Mouse (Mus musculus): ENCODE data around the gene Snx13. TPM values are rescaled to one million over a fixed set of nuclear protein-coding genes. Genes with fewer than 3 reads are reported as not detected.

Snx13 gene
- polyA plus RNA-seq, 1 experiment from 2014 or later = 21.7 TPM

GRCm38 (mm10) chr12:35161690-35162089 is 114.7 kb downstream of the Snx13 start:
- Histone ChIP-seq H3K4me2 (no peak overlapping the region), H3K9ac (ENCODE audit: low read length) (no peak overlapping the region), H3K4me1 (ENCODE audit: control insufficient read depth, insufficient read depth, low read length) (no peaks in the 10 kb centered on the region), H3K9me3 (ENCODE audit: control insufficient read depth, low read length) (no peaks in the 10 kb centered on the region), H3K27me3 (ENCODE audit: control insufficient read depth, insufficient read depth, low read length) (no peaks in the 10 kb centered on the region), H3K36me3 (ENCODE audit: control insufficient read depth, insufficient read depth, low read length) (no peaks in the 10 kb centered on the region), H3K27ac (ENCODE audit: low read depth, low read length) (no peak overlapping the region), H3K4me3 (ENCODE audit: low read depth, low read length) (no peak overlapping the region)
- ATAC-seq (ENCODE audit: low FRiP score) (no peak), DNase-seq (ENCODE audit: low spot score, missing footprints) (peak; percentile 17)
- 78% methylated on average over 4 of the region's 4 CpGs for WGBS

- Histone ChIP-seq H3K4me1 (ENCODE audit: control insufficient read depth, insufficient read depth, low read length) (no peaks in the 10 kb centered on the region), H3K27ac (ENCODE audit: low read depth, low read length) (no peak overlapping the region), H3K4me2 (no peak overlapping the region), H3K9me3 (ENCODE audit: control insufficient read depth, low read length) (no peaks in the 10 kb centered on the region), H3K27me3 (ENCODE audit: control insufficient read depth, insufficient read depth, low read length) (no peaks in the 10 kb centered on the region), H3K36me3 (ENCODE audit: control insufficient read depth, insufficient read depth, low read length) (no peaks in the 10 kb centered on the region), H3K4me3 (ENCODE audit: low read depth, low read length) (no peak overlapping the region), H3K9ac (ENCODE audit: low read length) (no peak overlapping the region)
- 45% methylated on average over 4 of the region's 4 CpGs for WGBS
- ATAC-seq (ENCODE audit: low FRiP score) (no peak), DNase-seq (ENCODE audit: low spot score, missing footprints) (no peak)
These were observed 123.3 kb downstream of the Snx13 start for GRCm38 (mm10) chr12:35170275-35170674.

- peak; percentile 16; the same call in 1 of the 2 replicates for ATAC-seq (ENCODE audit: low FRiP score)
These were observed 129.0 kb downstream of the Snx13 start for GRCm38 (mm10) chr12:35175938-35176337.

GRCm38 (mm10) chr12:35176628-35177027 is 129.6 kb downstream of the Snx13 start:
- Histone ChIP-seq H3K27me3 (ENCODE audit: control insufficient read depth, insufficient read depth, low read length) (no peaks in the 10 kb centered on the region), H3K4me3 (ENCODE audit: low read depth, low read length) (no peak overlapping the region), H3K9me3 (ENCODE audit: control insufficient read depth, low read length) (no peaks in the 10 kb centered on the region), H3K4me1 (ENCODE audit: control insufficient read depth, insufficient read depth, low read length) (no peaks in the 10 kb centered on the region), H3K36me3 (ENCODE audit: control insufficient read depth, insufficient read depth, low read length) (no peaks in the 10 kb centered on the region), H3K4me2 (no peak overlapping the region), H3K27ac (ENCODE audit: low read depth, low read length) (no peak overlapping the region), H3K9ac (ENCODE audit: low read length) (no peak overlapping the region)
- ATAC-seq (ENCODE audit: low FRiP score) (no peak), DNase-seq (ENCODE audit: low spot score, missing footprints) (peak; percentile 56)
- WGBS = 84% methylated on average over 3 of the region's 3 CpGs

More at GRCm38 (mm10) chr12:35175938-35176337, 129.0 kb downstream of the Snx13 start:
- Histone ChIP-seq H3K4me1 (ENCODE audit: control insufficient read depth, insufficient read depth, low read length) (no peaks in the 10 kb centered on the region), H3K27me3 (ENCODE audit: control insufficient read depth, insufficient read depth, low read length) (no peaks in the 10 kb centered on the region), H3K9ac (ENCODE audit: low read length) (no peak overlapping the region), H3K4me2 (no peak overlapping the region), H3K27ac (ENCODE audit: low read depth, low read length) (no peak overlapping the region), H3K36me3 (ENCODE audit: control insufficient read depth, insufficient read depth, low read length) (no peaks in the 10 kb centered on the region), H3K4me3 (ENCODE audit: low read depth, low read length) (no peak overlapping the region), H3K9me3 (ENCODE audit: control insufficient read depth, low read length) (no peaks in the 10 kb centered on the region)
- WGBS = 43% methylated on average over 8 of the region's 8 CpGs
- no peak for DNase-seq (ENCODE audit: low spot score, missing footprints)

DNA sequence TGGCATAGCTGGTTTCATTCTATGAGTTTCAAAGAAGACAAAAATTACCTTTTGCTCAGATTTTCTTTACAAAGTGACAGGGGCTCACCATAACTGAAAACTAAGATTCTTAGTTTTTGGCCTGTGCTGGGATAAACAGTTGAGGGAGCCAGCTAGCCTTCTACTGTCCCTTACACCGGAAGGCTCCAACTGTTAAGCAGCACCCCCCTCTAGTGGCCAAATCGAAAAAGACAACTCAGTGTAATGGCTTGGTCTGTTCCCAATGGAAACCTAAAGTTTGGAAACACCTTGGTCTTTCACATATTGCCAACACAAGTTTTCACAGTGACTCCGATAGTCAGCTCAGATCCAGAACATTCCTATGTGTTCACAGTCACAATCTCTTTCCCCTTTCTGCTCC is 135.7 kb downstream of the Snx13 start:
- no peak overlapping the region for H3K9ac ChIP-seq (ENCODE audit: low read length)
- no peaks in the 10 kb centered on the region for H3K9me3 ChIP-seq (ENCODE audit: control insufficient read depth, low read length)
- no peaks in the 10 kb centered on the region for H3K36me3 ChIP-seq (ENCODE audit: control insufficient read depth, insufficient read depth, low read length)
- WGBS = 13% methylated on average over 3 of the region's 3 CpGs
- no peak overlapping the region for H3K4me2 ChIP-seq
- H3K4me3 ChIP-seq (ENCODE audit: low read depth, low read length) = no peak overlapping the region
- peak; percentile 100 for DNase-seq (ENCODE audit: low spot score, missing footprints)
- H3K4me1 ChIP-seq (ENCODE audit: control insufficient read depth, insufficient read depth, low read length) = no peaks in the 10 kb centered on the region
- H3K27ac ChIP-seq (ENCODE audit: low read depth, low read length) = no peak overlapping the region
- H3K27me3 ChIP-seq (ENCODE audit: control insufficient read depth, insufficient read depth, low read length) = no peaks in the 10 kb centered on the region
- ATAC-seq (ENCODE audit: low FRiP score) = peak; percentile 87

DNA sequence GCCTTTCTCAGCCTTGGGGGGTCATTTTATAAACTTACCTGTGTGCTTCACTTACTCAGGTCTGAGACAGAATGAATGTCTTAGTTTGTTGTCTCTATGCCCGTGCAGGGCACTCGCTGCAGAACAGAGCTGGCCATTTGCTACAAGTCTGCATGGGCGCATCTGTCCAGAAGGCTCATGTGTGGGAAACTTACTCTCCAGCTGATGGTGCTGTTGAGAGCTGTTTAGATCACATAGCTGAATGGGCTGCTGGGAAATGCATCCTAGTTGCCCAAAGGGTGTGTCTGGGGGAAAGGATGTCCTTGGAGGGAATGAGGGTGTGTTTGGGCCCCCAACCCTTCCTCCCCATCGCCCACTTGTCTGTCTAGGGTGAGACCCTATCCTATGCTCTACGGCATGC is 137.3 kb downstream of the Snx13 start:
- Histone ChIP-seq H3K9me3 (ENCODE audit: control insufficient read depth, low read length) (no peaks in the 10 kb centered on the region), H3K4me3 (ENCODE audit: low read depth, low read length) (no peak overlapping the region), H3K4me1 (ENCODE audit: control insufficient read depth, insufficient read depth, low read length) (no peaks in the 10 kb centered on the region), H3K9ac (ENCODE audit: low read length) (no peak overlapping the region), H3K27ac (ENCODE audit: low read depth, low read length) (no peak overlapping the region), H3K4me2 (no peak overlapping the region), H3K36me3 (ENCODE audit: control insufficient read depth, insufficient read depth, low read length) (no peaks in the 10 kb centered on the region), H3K27me3 (ENCODE audit: control insufficient read depth, insufficient read depth, low read length) (no peaks in the 10 kb centered on the region)
- no peak for ATAC-seq (ENCODE audit: low FRiP score)
- 85% methylated on average over 5 of the region's 5 CpGs for WGBS
- no peak for DNase-seq (ENCODE audit: low spot score, missing footprints)

GRCm38 (mm10) chr12:35191698-35192425 is 144.9 kb downstream of the Snx13 start:
- DNase-seq (ENCODE audit: low spot score, missing footprints) = peak; percentile 95
- 57% methylated on average over 17 of the region's 17 CpGs for WGBS
- Histone ChIP-seq H3K4me3 (ENCODE audit: low read depth, low read length) (no peak overlapping the region), H3K27me3 (ENCODE audit: control insufficient read depth, insufficient read depth, low read length) (no peaks in the 10 kb centered on the region), H3K36me3 (ENCODE audit: control insufficient read depth, insufficient read depth, low read length) (no peaks in the 10 kb centered on the region), H3K9me3 (ENCODE audit: control insufficient read depth, low read length) (no peaks in the 10 kb centered on the region), H3K9ac (ENCODE audit: low read length) (0 out of 2 replicates have a peak overlapping the region, but pooled peaks have one; percentile 24), H3K27ac (ENCODE audit: low read depth, low read length) (no peak overlapping the region), H3K4me1 (ENCODE audit: control insufficient read depth, insufficient read depth, low read length) (no peaks in the 10 kb centered on the region), H3K4me2 (peak overlapping the region; percentile 34; the same call in 1 of the 2 replicates)
- peak; percentile 71 for ATAC-seq (ENCODE audit: low FRiP score)

DNA sequence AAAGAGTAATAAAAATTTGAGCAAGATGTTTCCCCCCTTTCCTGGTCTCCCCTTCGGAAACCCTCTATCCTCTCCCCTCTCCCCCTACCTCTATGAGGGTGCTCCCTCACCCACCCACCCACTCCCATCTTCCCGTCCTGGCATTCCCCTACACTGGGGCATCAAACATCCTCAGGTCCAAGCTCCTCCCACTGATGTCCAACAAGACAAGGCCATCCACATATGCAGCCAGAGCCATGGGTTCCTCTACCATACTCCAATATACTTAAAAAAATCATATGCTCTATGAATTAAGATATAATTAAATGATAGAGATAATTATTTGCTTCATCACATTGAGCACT is 145.4 kb downstream of the Snx13 start:
- ATAC-seq (ENCODE audit: low FRiP score) (peak; percentile 79), DNase-seq (ENCODE audit: low spot score, missing footprints) (no peak)
- Histone ChIP-seq H3K4me3 (ENCODE audit: low read depth, low read length) (no peak overlapping the region), H3K4me1 (ENCODE audit: control insufficient read depth, insufficient read depth, low read length) (no peaks in the 10 kb centered on the region), H3K36me3 (ENCODE audit: control insufficient read depth, insufficient read depth, low read length) (no peaks in the 10 kb centered on the region), H3K4me2 (peak overlapping the region; percentile 34; the same call in 1 of the 2 replicates), H3K9me3 (ENCODE audit: control insufficient read depth, low read length) (no peaks in the 10 kb centered on the region), H3K9ac (ENCODE audit: low read length) (0 out of 2 replicates have a peak overlapping the region, but pooled peaks have one; percentile 24), H3K27me3 (ENCODE audit: control insufficient read depth, insufficient read depth, low read length) (no peaks in the 10 kb centered on the region), H3K27ac (ENCODE audit: low read depth, low read length) (no peak overlapping the region)
- 25% methylated on average over 2 of the region's 2 CpGs for WGBS
